Mouse (Mus musculus) heart, embryonic 14.5 days (tissue): ENCODE measurements around the gene Mcur1. TPM values are rescaled to one million over a fixed set of nuclear protein-coding genes. Genes with fewer than 3 reads are reported as not detected.

Source experiments
- ATAC-seq: fragments of 200-750 bp; cut with Nextera tagmentation; 2 replicates; pipeline ENCODE4 v1.8.0; 2017; ENCODE audit warnings: low read depth, moderate TSS enrichment; ENCODE audit not compliant: insufficient number of reproducible peaks, insufficient read depth, low FRiP score
- H3K27ac ChIP-seq, 2 experiments: fragments of 200-500 bp in 1 of 2; fragments of 300-500 bp in 1 of 2; sonication (generic) in 1 of 2; replicated peaks in 1 of 2; 2 replicates each; pipeline ENCODE4 v1.5.1; 2012 to 2014; ENCODE audit warnings: low read depth in 2 of 2, low read length in 2 of 2, control low read depth in 1 of 2, mild to moderate bottlenecking in 1 of 2, mixed read lengths in 1 of 2; ENCODE audit not compliant: control insufficient read depth in 1 of 2, insufficient read depth in 1 of 2
- H3K27me3 ChIP-seq: fragments of 300-500 bp; sonication (generic); 2 replicates; pipeline ENCODE4 v1.6.1; 2014; ENCODE audit warnings: mild to moderate bottlenecking, low read length, control low read depth; ENCODE audit not compliant: control insufficient read depth, insufficient read depth
- H3K36me3 ChIP-seq: fragments of 300-500 bp; sonication (generic); 2 replicates; pipeline ENCODE4 v1.6.1; 2014; ENCODE audit warnings: mild to moderate bottlenecking, control low read depth, low read length, mixed read lengths; ENCODE audit not compliant: control insufficient read depth, insufficient read depth
- H3K4me1 ChIP-seq, 2 experiments: fragments of 200-500 bp in 1 of 2; fragments of 300-500 bp in 1 of 2; sonication (generic) in 1 of 2; 2 replicates each; pipeline ENCODE4 v1.6.1; 2012 to 2014; ENCODE audit warnings: low read length in 2 of 2, control low read depth in 1 of 2, mixed read lengths in 1 of 2; ENCODE audit not compliant: control insufficient read depth in 2 of 2, insufficient read depth in 2 of 2
- H3K4me2 ChIP-seq: fragments of 300-500 bp; sonication (generic); 2 replicates; pipeline ENCODE4 v1.6.1; 2014; ENCODE audit warnings: mild to moderate bottlenecking, low read length
- H3K4me3 ChIP-seq, 2 experiments: fragments of 200-500 bp in 1 of 2; fragments of 300-500 bp in 1 of 2; sonication (generic) in 1 of 2; 2 replicates each; pipeline ENCODE4 v1.5.1; 2012 to 2014; ENCODE audit warnings: low read length in 2 of 2, mild to moderate bottlenecking in 2 of 2, control low read depth in 1 of 2, low read depth in 1 of 2, moderate library complexity in 1 of 2; ENCODE audit not compliant: control insufficient read depth in 1 of 2, insufficient read depth in 1 of 2
- H3K9ac ChIP-seq: fragments of 300-500 bp; sonication (generic); 2 replicates; pipeline ENCODE4 v1.6.1; 2014; ENCODE audit warnings: mild to moderate bottlenecking, low read length
- H3K9me3 ChIP-seq: fragments of 300-500 bp; sonication (generic); 2 replicates; pipeline ENCODE4 v1.6.1; 2016; ENCODE audit warnings: low read length, control low read depth; ENCODE audit not compliant: control insufficient read depth
- WGBS: fragments of 180-500 bp; shearing (Covaris S2); extraction: QIAGEN DNeasy Blood & Tissue Kit; methylation state at CpG from one replicate; pipeline ENCODE4 v1.1.7; 2014; 5-methylcytosine and 5-hydroxymethylcytosine counted together
- polyA plus RNA-seq: library from polyadenylated mRNA; unstranded; fragments of >200 nt; fragmentation: Nextera tagmentation; extraction: Ambion mirVana; gene quantifications from 2 replicates; pipeline ENCODE4 v1.2.1, GENCODE M21; 2014

Gene Mcur1
- polyA plus RNA-seq, 1 experiment from 2014 or later = 21.4 TPM

GRCm38 (mm10) chr13:43591828-43592680 lies 32.1 kb upstream of the Mcur1 start:
- Histone ChIP-seq H3K4me2 (peak overlapping the region; percentile 45), H3K27me3 (no peaks in the 10 kb centered on the region), H3K9ac (no peak overlapping the region), H3K4me1 (peaks cover 0 to 7% of the 10 kb centered on the region in 2 experiments; a peak in 1 of 4 replicates), H3K36me3 (no peaks in the 10 kb centered on the region), H3K27ac (no peak overlapping the region), H3K4me3 (peak overlapping the region; percentile 11 to 22; a peak in 3 of 4 replicates), H3K9me3 (no peaks in the 10 kb centered on the region)
- no peak for ATAC-seq
- WGBS = 57% methylated on average over 28 of the region's 28 CpGs

GRCm38 (mm10) chr13:43587844-43588840 lies 28.2 kb upstream of the Mcur1 start:
- 73% methylated on average over 14 of the region's 14 CpGs for WGBS

GRCm38 (mm10) chr13:43586966-43587365 lies 27.0 kb upstream of the Mcur1 start:
- no peaks in the 10 kb centered on the region for H3K36me3 ChIP-seq
- H3K9ac ChIP-seq = no peak overlapping the region
- H3K4me1 ChIP-seq = peaks cover 0 to 7% of the 10 kb centered on the region in 2 experiments; a peak in 1 of 4 replicates
- no peak overlapping the region for H3K27ac ChIP-seq
- no peak overlapping the region for H3K4me3 ChIP-seq
- ATAC-seq = no peak
- H3K27me3 ChIP-seq = 0 out of 2 replicates have a peak, but pooled peaks cover 5% of the 10 kb centered on the region
- 89% methylated on average over 3 of the region's 3 CpGs for WGBS
- H3K9me3 ChIP-seq = no peaks in the 10 kb centered on the region
- no peak overlapping the region for H3K4me2 ChIP-seq

More at GRCm38 (mm10) chr13:43587844-43588840, 28.2 kb upstream of the Mcur1 start:
- Histone ChIP-seq H3K4me2 (no peak overlapping the region), H3K9me3 (no peaks in the 10 kb centered on the region), H3K27me3 (0 out of 2 replicates have a peak, but pooled peaks cover 5% of the 10 kb centered on the region), H3K9ac (no peak overlapping the region), H3K4me1 (peaks cover 0 to 7% of the 10 kb centered on the region in 2 experiments; a peak in 1 of 4 replicates), H3K4me3 (no peak overlapping the region), H3K36me3 (no peaks in the 10 kb centered on the region), H3K27ac (no peak overlapping the region)
- no peak for ATAC-seq

- no peak overlapping the region for H3K27ac ChIP-seq
- H3K4me2 ChIP-seq = no peak overlapping the region
- no peaks in the 10 kb centered on the region for H3K36me3 ChIP-seq
- H3K27me3 ChIP-seq = 0 out of 2 replicates have a peak, but pooled peaks cover 5% of the 10 kb centered on the region
- H3K4me1 ChIP-seq = peaks cover 0 to 7% of the 10 kb centered on the region in 2 experiments; a peak in 1 of 4 replicates
- ATAC-seq = no peak
- no peak overlapping the region for H3K4me3 ChIP-seq
- no peaks in the 10 kb centered on the region for H3K9me3 ChIP-seq
- H3K9ac ChIP-seq = no peak overlapping the region
- 84% methylated on average over 2 of the region's 2 CpGs for WGBS
Measured at GRCm38 (mm10) chr13:43585335-43585734, 25.3 kb upstream of the Mcur1 start.

- WGBS = 67% methylated on average over 8 of the region's 8 CpGs
- no peaks in the 10 kb centered on the region for H3K36me3 ChIP-seq
- H3K27me3 ChIP-seq = 0 out of 2 replicates have a peak, but pooled peaks cover 5% of the 10 kb centered on the region
- H3K4me1 ChIP-seq = peaks cover 0 to 6% of the 10 kb centered on the region in 2 experiments; a peak in 1 of 4 replicates
- no peak for ATAC-seq
- H3K9ac ChIP-seq = no peak overlapping the region
- H3K9me3 ChIP-seq = no peaks in the 10 kb centered on the region
- H3K27ac ChIP-seq = no peak overlapping the region
- H3K4me2 ChIP-seq = no peak overlapping the region
- no peak overlapping the region for H3K4me3 ChIP-seq
Measured at GRCm38 (mm10) chr13:43583504-43583903, 23.5 kb upstream of the Mcur1 start.

GRCm38 (mm10) chr13:43582961-43583360 lies 23.0 kb upstream of the Mcur1 start:
- no peak overlapping the region for H3K27ac ChIP-seq
- H3K4me2 ChIP-seq = peak overlapping the region; percentile 22; the same call in 1 of the 2 replicates
- H3K9ac ChIP-seq = no peak overlapping the region
- H3K9me3 ChIP-seq = no peaks in the 10 kb centered on the region
- H3K36me3 ChIP-seq = no peaks in the 10 kb centered on the region
- peaks cover 0 to 1% of the 10 kb centered on the region in 2 experiments; a peak in 1 of 4 replicates for H3K4me1 ChIP-seq
- ATAC-seq = no peak
- 47% methylated on average over 16 of the region's 16 CpGs for WGBS
- H3K4me3 ChIP-seq = no peak overlapping the region
- H3K27me3 ChIP-seq = 0 out of 2 replicates have a peak, but pooled peaks cover 5% of the 10 kb centered on the region

- 90% methylated on average over 5 of the region's 5 CpGs for WGBS
- H3K9ac ChIP-seq = no peak overlapping the region
- no peak overlapping the region for H3K27ac ChIP-seq
- H3K9me3 ChIP-seq = no peaks in the 10 kb centered on the region
- H3K4me1 ChIP-seq = no peaks in the 10 kb centered on the region
- no peak overlapping the region for H3K4me3 ChIP-seq
- H3K27me3 ChIP-seq = 0 out of 2 replicates have a peak, but pooled peaks cover 5% of the 10 kb centered on the region
- no peak for ATAC-seq
- no peak overlapping the region for H3K4me2 ChIP-seq
- no peaks in the 10 kb centered on the region for H3K36me3 ChIP-seq
Measured at GRCm38 (mm10) chr13:43580661-43581060, 20.7 kb upstream of the Mcur1 start.
